Comparison of ENCODE assay signal across 8 mouse cellular contexts in the genomic region with DNA sequence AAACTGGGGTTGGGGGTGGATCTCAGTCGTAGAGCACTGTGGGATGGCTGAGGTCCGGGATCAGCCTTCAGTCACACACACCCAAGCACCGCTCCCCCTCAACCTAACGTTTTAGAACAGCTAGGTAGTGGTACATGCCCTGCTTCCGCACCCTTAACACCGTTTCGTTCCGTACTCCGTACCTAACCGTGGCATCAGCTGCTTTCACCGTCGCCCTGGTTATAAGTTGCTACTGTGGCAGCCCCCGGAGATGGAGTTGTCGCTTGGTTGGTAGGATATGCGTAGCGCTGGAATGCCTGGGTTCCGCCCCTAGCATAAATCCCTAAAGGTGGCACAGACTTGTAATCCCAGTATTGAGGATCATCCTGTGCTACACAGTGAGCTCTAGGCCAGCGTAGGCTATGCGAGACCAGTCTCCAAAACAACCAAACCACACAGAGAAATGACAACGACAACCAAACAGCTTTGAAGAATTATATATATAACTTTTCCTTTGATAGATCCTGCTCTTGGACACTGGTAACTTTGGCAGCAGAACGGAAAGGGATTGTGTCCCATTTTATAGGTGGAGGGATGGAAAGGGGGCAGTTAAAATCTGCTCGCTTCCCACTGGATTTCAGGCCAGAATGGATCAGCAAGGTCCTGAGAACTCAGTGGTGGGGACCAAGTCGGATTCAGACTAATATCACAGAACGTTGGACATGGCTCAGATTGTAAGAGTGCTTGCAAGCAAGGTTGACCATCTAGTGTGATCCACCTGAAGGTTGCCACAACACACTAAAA. TPM values are rescaled to one million over a fixed set of nuclear protein-coding genes. Genes with fewer than 3 reads are reported as not detected.
DNase-seq lines count a peak whose midpoint lies in the region; ATAC-seq and TF ChIP-seq lines count a peak whose summit lies in the region.

Gene Sirt1 (minus strand): TSS at position 207 of the 783 bp plus-strand sequence.

- H3K79me2 ChIP-seq in C2C12 (ENCODE audit: control insufficient read depth, insufficient read depth): no peaks in the 10 kb centered on the region

- H3K79me3 ChIP-seq in C2C12 (ENCODE audit: low read depth): no peaks in the 10 kb centered on the region

- WGBS in heart, embryonic 13.5 days: 8% methylated on average over 24 of the region's 24 CpGs
- 7% methylated on average over 24 of the region's 24 CpGs for WGBS in midbrain, embryonic 12.5 days

- TF ChIP-seq CTCF in C2C12 (IDR thresholded peaks at IDR 0.05; ENCODE audit: control insufficient read depth, insufficient read depth, insufficient read length): no peak
- TF ChIP-seq CTCF in bone marrow macrophage, adult 2 months (IDR thresholded peaks at IDR 0.05; ENCODE audit: low read depth, low read length): no peak

- no peaks in the 10 kb centered on the region for H3K36me3 ChIP-seq in C2C12 (ENCODE audit: control insufficient read depth, insufficient read depth)
- H3K36me3 ChIP-seq in heart, embryonic 13.5 days: no peaks in the 10 kb centered on the region
- no peaks in the 10 kb centered on the region for H3K36me3 ChIP-seq in midbrain, embryonic 12.5 days

- peak within 1 kb of the TSS; percentile 27; the same call in 1 of the 2 replicates for H3K27ac ChIP-seq in bone marrow macrophage, adult 2 months (ENCODE audit: insufficient read depth, low read depth, low read length)
- H3K27ac ChIP-seq in heart, embryonic 13.5 days (replicated peaks): peak within 1 kb of the TSS; percentile 54; the same call in 1 of the 2 replicates
- H3K27ac ChIP-seq in midbrain, embryonic 12.5 days (replicated peaks): no peak within 1 kb of the TSS

- TF ChIP-seq POLR2A in bone marrow macrophage, adult 2 months (IDR thresholded peaks at IDR 0.05; ENCODE audit: borderline replicate concordance, low read depth, low read length): no peak

- no peaks in the 10 kb centered on the region for H3K9me3 ChIP-seq in heart, embryonic 13.5 days
- no peaks in the 10 kb centered on the region for H3K9me3 ChIP-seq in midbrain, embryonic 12.5 days

- peak within 1 kb of the TSS; percentile 33 for H3K4me3 ChIP-seq in C2C12 (ENCODE audit: insufficient read depth, poor library complexity, severe bottlenecking)
- peak within 1 kb of the TSS; percentile 64 for H3K4me3 ChIP-seq in bone marrow macrophage, adult 2 months (ENCODE audit: insufficient read depth, low read length)
- H3K4me3 ChIP-seq in heart, embryonic 13.5 days: peak within 1 kb of the TSS; percentile 73
- H3K4me3 ChIP-seq in midbrain, embryonic 12.5 days: peak within 1 kb of the TSS; percentile 56

- H3ac ChIP-seq in C2C12 (ENCODE audit: control insufficient read depth, insufficient read length, low read depth): peak within 1 kb of the TSS; percentile 18

- peak within 1 kb of the TSS; percentile 87 for H3K9ac ChIP-seq in heart, embryonic 13.5 days
- peak within 1 kb of the TSS; percentile 65 for H3K9ac ChIP-seq in midbrain, embryonic 12.5 days (replicated peaks)

- peak; percentile 13 to 24 for DNase-seq in cerebellum, postnatal 36 days
- DNase-seq in cerebellum, postnatal 4 days (ENCODE audit: low spot score in 2 of 2): no peak
- DNase-seq in left cerebral cortex, postnatal 25 days (ENCODE audit: low spot score in 2 of 2): peak; percentile 12 to 23
- DNase-seq in thymus, postnatal 14 days: peak; percentile 55

- peak within 1 kb of the TSS; percentile 98 for H3K4me2 ChIP-seq in heart, embryonic 13.5 days
- peak within 1 kb of the TSS; percentile 91 for H3K4me2 ChIP-seq in midbrain, embryonic 12.5 days (replicated peaks)

- ATAC-seq in heart, embryonic 13.5 days (ENCODE audit: extremely low read depth, insufficient number of reproducible peaks, low FRiP score, low TSS enrichment): no peak
- no peak for ATAC-seq in midbrain, embryonic 12.5 days (ENCODE audit: low FRiP score, low read depth)

- intact Hi-C loops in left cerebral cortex, postnatal 25 days (cut with DNase I): loop anchor here (1.0 to 5.0 kb wide), 3 partner anchors 42 to 139 kb away; partner anchors contain the start of gene Herc4

- peaks cover 9% of the 10 kb centered on the region for H3K4me1 ChIP-seq in bone marrow macrophage, adult 2 months (ENCODE audit: control insufficient read depth, insufficient read depth, low read length)
- H3K4me1 ChIP-seq in heart, embryonic 13.5 days: peaks cover 9% of the 10 kb centered on the region
- H3K4me1 ChIP-seq in midbrain, embryonic 12.5 days: peaks cover 7% of the 10 kb centered on the region

- H3K27me3 ChIP-seq in C2C12 (ENCODE audit: control insufficient read depth, insufficient read depth, insufficient read length): no peaks in the 10 kb centered on the region
- H3K27me3 ChIP-seq in heart, embryonic 13.5 days (replicated peaks): peaks cover 12% of the 10 kb centered on the region; the same call in 1 of the 2 replicates
- peaks cover 24% of the 10 kb centered on the region for H3K27me3 ChIP-seq in midbrain, embryonic 12.5 days

TF ChIP-seq in C2C12, 6 proteins besides CTCF, POLR2A, EP300 and RAD21:
- no peak for TF ChIP-seq MYOG (IDR thresholded peaks at IDR 0.05; ENCODE audit: control insufficient read depth, extremely low read depth, insufficient read length)
- no peak for TF ChIP-seq MAX (IDR thresholded peaks at IDR 0.05)
- no peak for TF ChIP-seq FOSL1 (IDR thresholded peaks at IDR 0.05; ENCODE audit: insufficient read depth, low read length, poor library complexity, severe bottlenecking)
- no peak for TF ChIP-seq MYOD1 (IDR thresholded peaks at IDR 0.05; ENCODE audit: control insufficient read depth, insufficient read length, low read depth)
- no peak for TF ChIP-seq USF1 (IDR thresholded peaks at IDR 0.05; ENCODE audit: low read depth)
- no peak for TF ChIP-seq CEBPB (IDR thresholded peaks at IDR 0.05; ENCODE audit: low read depth)

RNA-seq across cellular contexts. Expression of gene Sirt1, which starts in this region (rescaled TPM):
- polyA plus RNA-seq in C2C12 (2012; fragmentation: generic; extraction: Trizol): 4.2 TPM
- 17.6 and 17.9 TPM in 2 replicates for polyA plus RNA-seq in bone marrow macrophage, adult 2 months (2012; ENCODE audit: insufficient read depth, insufficient read length, missing spikeins)
- polyA plus RNA-seq in heart, embryonic 13.5 days (2015; fragmentation: Nextera tagmentation; extraction: Ambion mirVana): 2.3 and 3.3 TPM in 2 replicates
- 10 to 100 TPM; 12.1 to 13.3 TPM for total RNA-seq in left cerebral cortex, postnatal 25 days (2021)
- polyA plus RNA-seq in midbrain, embryonic 12.5 days (2016; fragmentation: Nextera tagmentation; extraction: Ambion mirVana): 5.8 and 6.3 TPM in 2 replicates

Comparison
In these comparisons a context has a peak if more than half of its experiments do, and no peak if none do; other contexts are left out.
1. DNase-seq: peak in cerebellum, postnatal 36 days (2 of 2), left cerebral cortex, postnatal 25 days (2 of 2) and thymus, postnatal 14 days (single experiment); none in cerebellum, postnatal 4 days (0 of 2).
2. Peak in every context shown above with its lines, with median percentiles within 50 percentile points of each other: H3K4me3 ChIP-seq.